Mouse (Mus musculus) cerebellum, adult 8-10 months (tissue): Measurements from ENCODE around the gene Gm20388.

ENCODE experiments used
- DNase-seq: peaks from one replicate; pipeline ENCODE4 v3.0.0; 2022

The Gm20388 gene

DNA sequence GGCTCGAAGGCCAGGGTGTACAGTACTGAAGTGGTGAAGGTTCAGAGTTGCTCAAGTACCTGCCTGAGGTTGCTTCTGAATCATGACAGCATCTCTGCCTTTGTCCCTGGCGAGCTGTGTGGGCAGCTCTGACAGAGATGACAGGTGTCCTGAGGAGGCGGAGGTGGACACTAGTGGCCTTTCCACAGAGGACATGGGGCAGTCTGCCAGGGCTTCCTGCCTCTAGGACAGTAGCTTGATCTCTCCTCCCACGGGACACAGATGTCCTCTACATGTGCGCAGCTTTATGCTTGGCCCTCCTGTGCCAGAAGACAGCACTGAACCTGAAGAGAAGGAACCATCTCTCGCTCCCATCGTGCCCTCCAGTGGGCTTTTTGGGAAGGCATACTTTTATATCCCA, 222.5 kb downstream of the Gm20388 start:
- peak; percentile 91 for DNase-seq

DNA sequence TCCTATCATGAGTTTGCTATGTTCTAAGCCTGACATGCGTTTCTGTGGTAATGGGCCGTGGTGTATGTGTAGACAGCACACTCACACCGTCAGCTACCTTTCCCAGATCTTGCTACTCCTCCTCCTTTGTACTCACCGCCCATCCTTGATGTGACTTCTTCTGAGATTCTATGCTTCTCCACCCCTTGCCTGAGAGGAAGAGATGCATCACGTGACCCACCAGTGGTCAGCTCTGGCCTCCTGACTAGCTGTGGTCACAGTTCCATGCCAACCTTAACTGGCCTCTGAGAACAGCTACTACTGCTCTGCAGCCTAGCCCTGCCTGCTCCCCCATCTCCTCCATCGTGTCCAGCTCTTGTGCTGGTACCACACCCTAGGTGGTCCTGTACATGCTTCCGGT, 225.0 kb downstream of the Gm20388 start:
- DNase-seq: no peak

DNA sequence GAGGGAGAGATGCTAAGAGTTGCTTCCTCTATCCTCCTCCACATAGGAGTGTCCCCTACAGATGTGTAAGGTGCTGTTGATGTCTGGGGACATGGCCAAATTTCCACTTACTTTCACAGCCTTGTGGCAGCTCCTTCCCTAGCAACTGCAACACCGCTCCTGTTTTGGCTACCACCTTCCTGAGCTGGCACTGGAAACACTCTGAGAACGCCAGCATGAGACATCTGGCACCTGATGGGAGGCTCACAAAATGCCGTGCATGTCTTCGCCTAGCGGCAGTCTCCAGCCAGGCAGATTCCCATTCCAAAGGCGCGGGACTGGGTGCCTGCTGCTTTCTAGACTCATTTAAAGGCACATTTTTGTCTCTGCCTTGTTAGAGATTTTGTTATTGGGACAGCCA, 226.0 kb downstream of the Gm20388 start:
- DNase-seq: peak; percentile 68

DNA sequence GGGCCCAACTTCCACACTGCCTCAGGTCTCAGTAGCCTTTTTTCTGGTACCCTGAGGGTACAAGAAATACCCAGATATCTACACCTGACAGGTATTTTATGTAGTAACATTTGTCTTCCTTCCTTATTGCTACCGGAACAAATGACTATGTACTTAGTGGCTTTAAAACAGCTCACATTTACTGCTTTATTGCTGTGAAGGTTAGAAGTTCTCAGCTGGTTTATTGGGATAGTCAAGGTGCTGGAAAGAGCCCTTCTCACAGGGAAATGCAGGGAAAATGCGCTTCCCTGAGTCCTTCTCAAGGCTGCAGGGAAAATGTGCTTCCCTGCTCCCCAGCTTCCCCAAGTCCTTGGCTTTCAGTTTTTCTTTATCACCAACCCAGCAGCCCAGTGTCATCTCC, 228.3 kb downstream of the Gm20388 start:
- DNase-seq: no peak

DNA sequence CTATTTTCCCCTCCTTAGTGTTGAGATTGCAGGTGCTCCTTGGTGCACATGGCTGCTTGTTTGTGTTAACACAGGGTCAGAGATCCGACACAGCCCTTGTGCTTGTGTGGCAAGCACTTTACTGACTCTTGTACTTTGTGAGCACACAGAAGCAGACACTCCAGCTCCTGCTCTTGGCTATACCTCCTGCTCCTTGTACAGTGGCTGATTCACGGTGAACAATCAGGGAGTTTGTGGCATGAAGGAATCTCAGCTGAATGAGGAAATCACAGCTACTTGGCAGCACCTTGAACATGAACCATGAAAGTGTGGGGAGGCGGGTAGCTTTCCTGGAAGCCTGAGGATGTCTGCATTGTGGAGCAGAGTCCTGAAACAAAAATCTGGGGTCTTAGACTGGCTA, 230.1 kb downstream of the Gm20388 start:
- no peak for DNase-seq

DNA sequence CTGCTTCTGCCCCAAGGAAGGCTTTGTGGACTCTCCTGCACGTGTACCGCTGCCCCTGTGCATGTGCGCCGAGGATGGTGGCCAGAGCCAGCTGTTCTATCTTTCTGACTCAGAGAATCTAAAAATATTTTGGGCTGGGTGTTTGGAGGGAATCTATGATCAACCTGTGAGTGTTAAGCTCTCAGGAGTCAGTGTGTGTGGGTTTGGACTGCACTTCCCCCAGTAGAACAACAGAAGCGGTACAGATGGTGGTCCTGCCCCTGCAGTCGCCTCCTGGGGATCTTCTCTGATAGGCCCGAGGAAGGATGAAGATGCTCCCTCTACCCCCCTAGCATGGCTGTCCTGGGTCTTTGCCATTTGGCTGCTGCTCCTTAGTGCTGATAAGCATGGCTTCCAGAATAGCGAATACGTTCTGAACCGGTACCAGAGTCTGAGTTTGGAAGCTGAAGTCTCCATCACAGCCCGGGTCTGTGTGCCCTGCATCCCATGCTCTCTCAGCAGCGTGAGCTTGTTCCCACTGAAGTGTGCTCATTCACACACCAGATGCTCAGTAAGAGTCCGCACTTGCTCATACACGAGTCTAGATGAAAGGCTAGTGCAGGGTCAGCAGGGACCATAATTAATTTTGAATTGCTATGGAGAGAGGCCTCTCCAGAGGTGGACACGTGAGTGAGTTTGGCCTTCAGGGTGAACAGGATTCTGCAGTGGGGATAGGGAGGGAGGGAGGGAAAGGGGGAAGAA, 233.4 kb downstream of the Gm20388 start:
- peak; percentile 57 for DNase-seq

DNA sequence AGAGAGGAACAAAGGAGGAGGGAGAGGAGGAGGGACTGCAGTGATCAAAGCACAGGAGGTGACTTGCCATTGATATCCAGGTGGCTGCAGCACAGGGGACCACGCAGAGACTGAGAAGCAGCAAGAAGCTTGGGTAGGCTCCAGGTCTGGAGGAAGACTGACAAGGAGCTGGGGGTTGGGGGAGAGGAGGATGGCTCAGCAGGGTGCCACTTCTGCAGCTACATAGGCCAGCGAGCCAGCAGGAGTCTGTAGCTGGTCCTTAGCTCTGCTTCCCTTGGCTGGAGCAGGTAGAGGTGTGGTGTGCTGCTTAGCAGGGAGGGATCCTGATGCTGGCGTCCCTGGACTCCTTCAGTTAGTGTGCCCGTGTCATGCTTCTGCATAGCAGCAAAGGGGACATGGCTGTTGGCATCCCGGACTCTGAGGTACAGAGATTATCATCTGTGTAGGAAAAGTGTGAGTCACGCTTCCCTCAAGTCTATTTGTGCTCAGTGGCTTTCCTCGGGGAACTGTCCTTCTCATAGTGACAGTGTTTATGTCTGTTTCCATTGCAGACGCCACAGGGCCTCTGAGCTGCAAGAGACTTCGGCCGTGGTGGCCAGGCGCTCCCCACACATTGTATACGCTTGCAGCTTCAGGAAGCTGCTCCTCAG, 234.1 kb downstream of the Gm20388 start:
- DNase-seq: peak; percentile 58

DNA sequence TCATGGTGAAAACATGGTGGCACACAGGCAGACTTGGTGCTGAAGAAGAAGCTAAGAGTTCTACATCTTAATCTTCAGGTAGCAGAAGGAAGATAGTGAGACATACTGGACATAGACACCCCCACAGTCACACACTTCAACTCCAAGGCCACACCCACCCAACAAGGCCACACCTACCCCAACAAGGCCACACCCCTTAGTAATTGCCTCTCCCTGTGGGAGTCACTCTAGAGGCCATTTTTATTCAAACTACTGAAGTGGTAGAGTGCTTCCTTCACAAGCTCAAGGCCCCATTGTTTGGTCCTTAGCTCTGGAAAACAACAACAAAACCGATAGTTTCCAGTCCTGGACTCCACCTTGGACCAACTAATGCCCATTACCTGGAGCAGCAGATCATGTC, 235.4 kb downstream of the Gm20388 start:
- DNase-seq: no peak

DNA sequence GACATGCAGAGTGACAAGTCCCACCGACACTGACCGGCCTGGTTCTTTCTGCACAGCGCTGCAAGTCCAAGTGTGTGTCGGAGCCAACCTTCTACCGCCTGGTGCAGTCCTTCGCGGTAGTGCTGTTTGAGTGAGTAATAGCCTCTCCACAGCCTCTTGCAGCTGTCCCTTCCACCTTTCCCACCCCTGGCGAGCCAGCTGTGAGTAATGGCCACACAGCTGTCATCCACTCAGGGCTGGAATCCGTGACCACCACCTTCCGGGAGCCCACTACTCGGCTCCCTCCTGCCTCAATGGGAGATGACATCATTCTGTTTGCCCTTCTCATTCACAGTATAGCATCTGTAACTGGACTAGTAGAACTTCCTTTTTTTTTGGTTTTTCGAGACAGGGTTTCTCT, 239.4 kb downstream of the Gm20388 start:
- DNase-seq: no peak

DNA sequence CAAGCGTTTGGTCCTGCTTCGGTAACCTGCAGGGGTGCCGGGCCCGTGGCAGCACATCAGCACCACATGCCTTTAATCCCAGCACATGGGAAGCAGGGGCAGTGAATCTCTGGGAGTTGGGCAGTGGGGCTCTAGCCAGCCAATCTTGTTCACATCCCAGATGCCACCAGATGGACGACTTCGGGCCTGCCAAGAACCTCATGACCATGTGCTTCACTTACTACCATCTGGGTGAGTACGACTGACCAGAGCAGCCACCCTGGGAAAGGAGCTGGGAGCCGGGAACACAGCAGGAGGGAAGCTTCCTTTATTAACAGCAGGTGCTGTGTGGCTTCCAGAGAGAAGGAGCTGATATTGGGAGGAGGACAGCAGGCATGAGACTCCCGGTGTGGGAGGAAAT, 240.5 kb downstream of the Gm20388 start:
- DNase-seq: no peak

DNA sequence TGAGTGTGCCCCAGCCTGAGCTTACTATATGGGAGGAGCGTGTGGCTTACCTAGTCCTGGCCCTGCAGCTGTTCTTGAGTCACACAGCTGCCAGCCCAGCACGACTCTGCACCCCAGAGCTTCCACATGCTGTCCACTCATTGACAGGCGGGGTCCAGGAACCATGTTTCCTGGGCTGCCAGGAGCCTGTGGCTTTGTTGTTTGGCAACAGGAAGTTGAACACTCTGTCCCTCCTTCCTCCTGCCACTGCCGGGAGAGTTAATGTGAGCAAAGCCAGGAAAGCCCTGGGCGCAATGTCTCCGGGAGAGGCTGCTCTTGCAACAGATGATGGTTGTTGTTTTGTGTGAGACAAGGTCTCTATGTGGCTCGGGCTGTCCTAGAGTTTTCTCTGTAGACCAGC, 242.0 kb downstream of the Gm20388 start:
- no peak for DNase-seq

DNA sequence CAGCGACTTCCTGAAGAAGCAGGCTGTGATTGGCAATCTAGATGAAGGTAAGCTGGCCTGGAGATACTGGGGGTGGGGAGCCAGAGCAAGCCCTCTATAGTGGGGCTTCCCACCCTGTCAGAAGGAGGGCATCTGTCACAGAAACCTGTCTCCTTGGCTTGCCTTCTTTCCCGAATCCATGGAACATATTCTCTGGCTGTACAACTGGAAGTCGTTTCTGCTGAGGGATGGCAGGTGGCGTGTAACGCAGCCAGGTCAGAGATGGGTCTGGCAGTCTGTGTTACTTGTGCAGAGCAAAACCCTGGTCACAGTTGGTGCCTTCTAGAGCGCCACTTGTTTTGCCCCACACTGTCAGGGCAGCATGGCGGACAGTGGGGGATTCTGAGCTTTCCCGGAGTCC, 249.7 kb downstream of the Gm20388 start:
- peak; percentile 67 for DNase-seq

DNA sequence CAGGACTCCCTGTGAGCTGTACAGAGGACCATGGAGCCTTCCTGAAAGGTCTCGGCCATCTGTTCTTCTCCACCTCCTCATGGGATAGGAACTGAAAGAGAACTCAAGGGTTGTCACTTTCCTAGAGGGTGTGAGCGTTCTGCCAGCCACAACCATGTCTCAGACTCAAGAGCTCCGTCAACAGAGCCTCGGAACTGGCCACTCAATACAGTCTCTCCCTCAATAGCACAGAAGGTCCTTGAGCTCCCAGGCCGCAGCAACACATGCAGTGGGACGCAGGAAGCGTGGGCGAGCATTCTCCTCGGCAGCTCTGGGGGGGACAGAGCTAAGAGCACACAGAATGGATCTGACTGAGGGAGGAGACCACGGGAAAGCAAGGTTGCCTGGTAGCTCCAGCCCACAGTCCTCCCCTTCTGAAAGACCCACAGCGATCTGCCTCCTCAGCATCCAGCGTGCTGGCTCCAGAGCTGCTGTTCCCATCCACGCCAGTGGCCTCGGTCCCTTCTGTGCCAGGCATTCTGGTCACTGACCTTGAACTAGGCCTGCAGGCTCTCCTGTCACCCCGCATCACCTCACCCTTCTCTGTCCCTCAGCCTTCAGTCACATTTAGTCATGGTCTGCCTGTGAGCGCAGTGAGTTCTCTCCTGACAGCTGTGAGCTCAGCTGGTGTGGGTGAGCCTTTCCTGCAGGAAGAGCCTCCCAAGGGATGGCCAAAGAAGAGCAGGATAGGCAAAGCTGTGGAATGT, 251.2 kb downstream of the Gm20388 start:
- DNase-seq: no peak

DNA sequence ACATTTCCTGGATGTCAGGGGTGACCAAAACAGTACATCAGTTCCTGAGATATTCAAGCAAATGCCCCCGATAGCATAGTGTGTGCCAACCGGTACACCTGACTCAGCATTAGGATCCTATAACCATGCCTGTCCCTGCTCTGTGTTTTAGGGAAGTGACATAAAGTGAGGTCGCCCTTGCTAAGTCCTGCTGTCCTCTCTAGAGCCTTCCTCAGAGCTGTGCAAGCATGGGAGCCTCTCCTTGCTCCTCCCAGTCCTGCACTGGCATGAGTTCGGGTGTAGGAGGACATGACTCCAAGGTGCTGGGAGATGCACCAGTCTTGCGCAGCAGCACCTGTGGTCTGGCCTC, 251.7 kb downstream of the Gm20388 start:
- no peak for DNase-seq

DNA sequence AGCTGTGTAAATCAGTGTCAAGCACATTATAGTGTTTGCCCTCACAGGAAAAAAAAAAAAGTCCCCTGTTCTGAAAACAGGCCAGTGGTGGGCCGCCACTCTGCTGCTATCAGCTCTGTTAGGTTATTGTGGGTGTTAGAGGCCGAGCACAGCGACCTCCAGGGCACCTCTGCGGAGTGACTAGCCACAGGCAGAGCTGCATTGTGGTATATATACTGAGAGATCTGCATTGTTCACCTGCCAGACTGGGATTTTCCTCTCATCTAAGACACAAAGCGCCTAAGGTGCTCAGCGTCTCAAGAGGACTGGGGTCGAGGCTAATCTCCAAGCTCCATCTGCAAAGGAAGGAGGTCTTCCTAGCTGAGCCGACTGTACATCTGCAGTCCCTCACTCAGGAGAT, 252.7 kb downstream of the Gm20388 start:
- DNase-seq: no peak

DNA sequence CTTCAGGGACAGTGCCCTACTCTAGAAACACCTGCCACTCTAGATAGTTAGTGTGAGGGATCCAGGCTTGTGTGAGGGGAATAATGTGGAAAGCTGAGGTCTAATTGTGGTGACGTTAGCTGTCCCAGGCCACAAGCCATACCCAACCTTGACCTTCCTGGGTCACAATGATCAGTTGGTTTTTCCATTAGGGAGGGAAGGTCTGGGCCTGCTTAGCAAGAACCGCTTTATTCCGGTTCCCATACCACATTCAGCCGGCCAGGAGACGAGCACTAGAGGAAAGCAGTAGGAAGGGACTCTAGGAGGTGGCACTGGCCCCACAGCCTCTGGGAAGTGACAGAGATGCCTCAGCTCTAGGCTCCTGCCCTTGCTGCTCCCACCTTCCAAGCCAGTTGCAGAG, 253.4 kb downstream of the Gm20388 start:
- no peak for DNase-seq

DNA sequence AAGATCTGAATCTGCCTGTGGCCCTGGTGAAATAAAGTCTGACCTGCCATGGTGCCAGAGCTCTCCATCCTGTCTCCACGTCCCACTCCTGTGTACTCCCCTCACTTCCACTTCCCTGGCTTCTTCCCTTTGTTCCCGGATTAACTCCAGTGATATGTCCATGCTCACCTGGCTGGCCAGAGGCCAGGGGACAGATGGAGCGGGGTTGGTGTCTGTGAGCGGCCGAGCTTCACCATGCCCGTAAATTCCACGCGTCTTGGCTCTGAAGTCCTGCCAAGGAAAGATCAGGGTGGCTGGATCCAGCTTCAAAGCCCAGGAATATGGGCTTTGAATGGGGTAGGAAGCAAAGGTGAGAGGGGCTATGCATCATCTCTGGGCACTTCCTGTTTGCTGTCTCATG, 256.5 kb downstream of the Gm20388 start:
- peak; percentile 63 for DNase-seq

DNA sequence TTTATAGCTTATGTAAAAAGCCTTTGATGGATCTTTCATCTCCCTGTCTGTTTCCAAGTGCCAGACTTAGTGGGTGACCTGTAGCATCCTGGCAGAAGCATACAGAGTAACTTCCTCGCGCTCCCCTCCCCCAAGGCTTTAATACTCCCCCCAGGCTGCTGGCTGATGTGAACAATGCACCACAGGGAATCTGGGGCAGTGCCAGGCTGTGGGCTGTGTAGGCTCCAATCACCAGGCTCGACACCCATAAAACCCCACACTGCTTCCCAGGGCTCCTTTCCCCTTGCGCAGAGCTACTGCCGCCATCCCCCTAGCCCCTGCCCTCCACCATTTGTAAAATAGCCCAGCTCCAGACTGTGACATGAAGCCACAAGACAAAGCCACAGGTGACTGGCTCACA, 257.2 kb downstream of the Gm20388 start:
- no peak for DNase-seq

DNA sequence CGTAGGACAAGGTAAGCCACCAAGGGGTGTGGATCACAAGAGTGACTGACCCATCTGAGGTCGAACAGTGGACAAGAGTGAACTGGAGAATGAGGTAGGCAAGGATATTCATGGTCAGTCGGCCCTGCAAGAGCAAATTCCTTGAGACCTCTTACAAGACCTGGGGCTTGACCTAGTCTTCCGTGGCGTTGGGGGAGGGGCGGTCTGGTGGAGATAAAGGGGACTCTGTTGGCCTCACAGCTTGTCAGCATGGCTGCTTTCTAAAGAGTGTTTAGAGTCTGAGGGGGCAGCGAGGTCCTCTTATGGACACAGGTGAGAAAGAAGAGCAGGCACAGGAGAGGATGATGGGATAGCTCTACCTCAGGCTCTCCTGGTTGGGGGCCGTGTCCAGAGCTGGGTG, 258.5 kb downstream of the Gm20388 start:
- DNase-seq: no peak

DNA sequence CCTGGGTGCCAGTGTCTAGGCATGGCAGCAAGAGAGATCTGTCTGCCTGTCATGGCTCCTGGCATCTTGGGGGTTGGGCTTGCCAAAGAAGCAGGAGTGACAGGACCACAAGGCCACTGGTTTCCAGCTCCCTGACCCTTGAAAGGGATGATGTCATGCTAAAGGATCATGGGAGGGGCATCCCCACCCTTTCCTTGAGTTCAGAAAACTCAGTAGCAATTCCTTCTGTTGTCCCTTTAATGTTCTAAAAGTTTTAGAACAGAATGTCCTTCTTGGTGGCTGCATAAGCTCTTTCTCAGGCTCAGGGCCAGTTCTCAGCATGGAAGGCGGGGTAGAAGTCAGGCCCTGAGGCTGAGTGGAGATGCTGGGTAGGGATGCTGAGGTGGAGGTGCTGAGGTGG, 262.6 kb downstream of the Gm20388 start:
- DNase-seq: no peak

DNA sequence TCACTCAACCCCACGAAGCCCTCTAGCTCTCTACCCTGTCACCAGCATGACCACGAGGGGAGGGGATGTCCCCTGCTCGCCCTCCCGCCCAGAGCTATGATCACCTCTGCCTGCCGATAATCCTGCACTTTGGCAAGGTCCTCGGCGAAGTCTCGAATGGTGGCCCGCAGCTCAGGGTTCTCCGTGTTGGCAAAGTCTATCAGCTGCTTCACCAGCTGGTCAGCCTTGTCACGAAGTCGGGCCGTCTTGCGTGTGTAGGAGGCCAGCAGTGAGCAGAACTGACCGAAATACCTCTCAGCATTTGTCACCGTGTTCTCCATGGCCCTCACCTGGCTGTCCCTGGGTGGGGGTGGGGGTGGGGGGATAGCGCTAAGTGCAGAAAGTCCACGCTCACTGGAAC, 264.0 kb downstream of the Gm20388 start:
- DNase-seq: no peak

DNA sequence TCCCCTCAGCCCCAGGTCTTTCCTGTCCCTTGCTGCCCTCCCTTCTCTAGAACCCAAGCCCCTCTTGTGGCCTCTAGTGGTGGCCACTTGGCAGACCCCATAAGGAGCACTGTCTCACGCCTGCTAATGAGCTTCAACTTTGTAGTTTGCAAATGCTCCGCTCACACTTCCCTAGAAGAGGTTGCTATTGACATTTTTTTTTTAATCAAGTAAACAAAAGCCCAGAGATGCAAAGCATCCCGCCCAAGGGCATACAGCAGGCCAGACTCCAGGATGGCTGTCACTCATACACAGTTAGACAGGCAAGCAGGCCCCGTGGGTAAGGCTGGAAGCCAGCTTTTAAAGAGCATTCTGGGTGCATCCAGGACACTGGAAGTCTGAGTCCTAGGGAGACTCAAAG, 266.0 kb downstream of the Gm20388 start:
- no peak for DNase-seq

DNA sequence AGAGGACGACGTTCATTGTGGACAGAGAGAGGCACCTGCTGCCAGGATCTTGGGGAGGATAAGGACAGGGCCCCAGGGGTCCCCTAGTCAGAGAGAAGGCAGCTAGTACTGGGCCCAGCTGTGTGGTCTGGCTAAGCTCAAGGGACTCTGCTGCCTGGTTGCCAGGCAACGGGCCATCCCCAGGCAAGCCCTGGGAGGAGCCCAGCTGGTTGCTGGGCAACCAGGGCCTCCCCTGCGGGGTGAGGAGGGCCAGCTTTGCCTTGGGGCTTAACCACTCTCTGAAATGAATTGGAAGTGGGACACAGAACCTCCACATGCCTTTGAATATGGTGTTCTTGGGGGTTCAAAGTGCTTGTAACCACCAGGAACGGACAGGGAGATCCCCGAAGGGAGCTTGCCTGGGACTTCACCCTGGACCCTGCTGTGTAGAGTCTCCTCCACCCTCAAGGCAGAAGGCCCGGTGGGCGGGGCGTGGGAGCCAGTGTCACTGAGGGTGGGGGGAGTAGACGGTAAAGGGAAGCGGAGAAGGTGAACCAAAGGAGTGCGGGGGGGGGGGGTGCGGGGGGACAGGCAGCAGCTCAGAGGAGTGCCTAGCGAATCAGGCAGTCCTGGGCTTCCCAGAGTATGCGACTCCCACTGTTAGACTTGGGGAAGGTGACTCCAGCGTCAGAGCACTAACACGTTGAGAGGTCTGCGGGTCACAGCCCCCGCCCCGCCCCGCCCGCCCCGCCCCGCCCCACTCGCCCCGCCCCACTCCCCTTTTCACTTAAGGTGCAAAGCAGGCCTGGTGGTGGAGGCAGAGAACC, 266.9 kb downstream of the Gm20388 start, which contains the start of gene Fam92b:
Gene Fam92b, minus strand, starts transcription at position 149 of the 806 bp plus-strand sequence.
- no peak for DNase-seq
